In genomic region chr4:136430609-136431375, GRCm38 (mm10) we compare ENCODE assay signal across 9 mouse cellular contexts. TPM values are rescaled to one million over a fixed set of nuclear protein-coding genes. Genes with fewer than 3 reads are reported as not detected.
A peak's percentile ranks its signal among the peaks of the same experiment; 100 is the strongest.
DNase-seq lines count a peak whose midpoint lies in the region; ATAC-seq and TF ChIP-seq lines count a peak whose summit lies in the region.
"Had no signal": no experiment of that assay in that cellular context is flagged by ENCODE, and none has a peak within 500 bp of the region (broad histone marks: within the 10 kb centered on the region; RNA-seq: fewer than 3 reads in every experiment).

No protein-coding gene starts in this region.

- peaks cover 7% of the 10 kb centered on the region for H3K27me3 ChIP-seq in lung, embryonic 15.5 days
- peaks cover 8% of the 10 kb centered on the region; the same call in 1 of the 2 replicates for H3K27me3 ChIP-seq in embryonic facial prominence, embryonic 12.5 days
- H3K27me3 ChIP-seq in forebrain, postnatal 0 days (ENCODE audit: insufficient read depth, low read length) = no peaks in the 10 kb centered on the region
- no peaks in the 10 kb centered on the region; the same call in 1 of the 2 replicates for H3K27me3 ChIP-seq in hindbrain, postnatal 0 days (ENCODE audit: insufficient read depth, low read length)

- peak overlapping the region; percentile 5; the same call in 1 of the 2 replicates for H3K27ac ChIP-seq in lung, embryonic 15.5 days
- H3K27ac ChIP-seq in embryonic facial prominence, embryonic 12.5 days = 0 out of 2 replicates have a peak overlapping the region, but pooled peaks have one; percentile 19
- H3K27ac ChIP-seq in forebrain, postnatal 0 days (ENCODE audit: low read depth, low read length) = 0 out of 2 replicates have a peak overlapping the region, but pooled peaks have one; percentile 4
- H3K27ac ChIP-seq in hindbrain, postnatal 0 days = no peak overlapping the region

- H3K4me2 ChIP-seq in lung, embryonic 15.5 days = no peak overlapping the region
- H3K4me2 ChIP-seq in embryonic facial prominence, embryonic 12.5 days (replicated peaks) = no peak overlapping the region
- H3K4me2 ChIP-seq in forebrain, postnatal 0 days (ENCODE audit: low read depth) = no peak overlapping the region
- H3K4me2 ChIP-seq in hindbrain, postnatal 0 days (ENCODE audit: low read depth, low read length) = no peak overlapping the region

- no peak overlapping the region for H3K4me3 ChIP-seq in lung, embryonic 15.5 days
- no peak overlapping the region for H3K4me3 ChIP-seq in embryonic facial prominence, embryonic 12.5 days
- H3K4me3 ChIP-seq in forebrain, postnatal 0 days (ENCODE audit: low read depth, low read length) = no peak overlapping the region
- no peak overlapping the region for H3K4me3 ChIP-seq in hindbrain, postnatal 0 days (ENCODE audit: low read length)

- H3K9me3 ChIP-seq in lung, embryonic 15.5 days = no peaks in the 10 kb centered on the region
- H3K9me3 ChIP-seq in embryonic facial prominence, embryonic 12.5 days = no peaks in the 10 kb centered on the region
- no peaks in the 10 kb centered on the region for H3K9me3 ChIP-seq in forebrain, postnatal 0 days (ENCODE audit: low read length)
- H3K9me3 ChIP-seq in hindbrain, postnatal 0 days (ENCODE audit: low read length) = no peaks in the 10 kb centered on the region

- no peak for TF ChIP-seq CTCF in forebrain, postnatal 0 days (IDR thresholded peaks at IDR 0.05; ENCODE audit: low read depth)
- no peak for TF ChIP-seq CTCF in hindbrain, postnatal 0 days (IDR thresholded peaks at IDR 0.05; ENCODE audit: low read depth)

- no peak overlapping the region for H3K9ac ChIP-seq in lung, embryonic 15.5 days
- H3K9ac ChIP-seq in embryonic facial prominence, embryonic 12.5 days = no peak overlapping the region
- 0 out of 2 replicates have a peak overlapping the region, but pooled peaks have one; percentile 0 for H3K9ac ChIP-seq in forebrain, postnatal 0 days
- no peak overlapping the region for H3K9ac ChIP-seq in hindbrain, postnatal 0 days (replicated peaks; ENCODE audit: low read length)

- peak; percentile 60; the same call in 1 of the 2 replicates for ATAC-seq in lung, embryonic 15.5 days (ENCODE audit: borderline replicate concordance, extremely low read depth, low FRiP score, low TSS enrichment)
- ATAC-seq in embryonic facial prominence, embryonic 12.5 days (ENCODE audit: insufficient number of reproducible peaks, insufficient read depth, low FRiP score, low TSS enrichment) = no peak
- peak; percentile 87 for ATAC-seq in forebrain, postnatal 0 days
- ATAC-seq in hindbrain, postnatal 0 days = peak; percentile 38; the same call in 1 of the 2 replicates

- H3K36me3 ChIP-seq in lung, embryonic 15.5 days = no peaks in the 10 kb centered on the region
- H3K36me3 ChIP-seq in embryonic facial prominence, embryonic 12.5 days = no peaks in the 10 kb centered on the region
- no peaks in the 10 kb centered on the region for H3K36me3 ChIP-seq in forebrain, postnatal 0 days (ENCODE audit: insufficient read depth)
- no peaks in the 10 kb centered on the region for H3K36me3 ChIP-seq in hindbrain, postnatal 0 days (ENCODE audit: insufficient read depth, low read length)

- 0 out of 2 replicates have a peak, but pooled peaks cover 12% of the 10 kb centered on the region for H3K4me1 ChIP-seq in lung, embryonic 15.5 days
- H3K4me1 ChIP-seq in embryonic facial prominence, embryonic 12.5 days = peaks cover 11% of the 10 kb centered on the region
- H3K4me1 ChIP-seq in forebrain, postnatal 0 days (ENCODE audit: insufficient read depth) = 0 out of 2 replicates have a peak, but pooled peaks cover 3% of the 10 kb centered on the region
- 0 out of 2 replicates have a peak, but pooled peaks cover 3% of the 10 kb centered on the region for H3K4me1 ChIP-seq in hindbrain, postnatal 0 days (ENCODE audit: insufficient read depth, low read length)

- DNase-seq in lung, postnatal 36 days = no peak
- peak; percentile 40 for DNase-seq in forebrain, postnatal 0 days
- DNase-seq in hindbrain, postnatal 0 days (ENCODE audit: low spot score) = no peak
- no peak for DNase-seq in layer of hippocampus, adult 9-11 months
- no peak for DNase-seq in layer of hippocampus, postnatal 14 days (ENCODE audit: low spot score in 2 of 2)
- no peak for DNase-seq in right cerebral cortex, postnatal 36 days (ENCODE audit: low spot score in 2 of 2)

- WGBS in lung, embryonic 15.5 days = 25% methylated on average over 11 of the region's 11 CpGs
- WGBS in embryonic facial prominence, embryonic 12.5 days = 37% methylated on average over 11 of the region's 11 CpGs
- whole genome bisulfite sequencing in forebrain, postnatal 0 days = 17% methylated on average over 11 of the region's 11 CpGs
- WGBS in hindbrain, postnatal 0 days = 23% methylated on average over 11 of the region's 11 CpGs

RNA-seq across cellular contexts. Expression of gene Htr1d, which starts 7.5 kb away (rescaled TPM):
- polyA plus RNA-seq in lung, embryonic 15.5 days (2015; fragmentation: Nextera tagmentation; extraction: Ambion mirVana) = not detected in 2 replicates
- 0.36 and 0.75 TPM in 2 replicates for polyA plus RNA-seq in embryonic facial prominence, embryonic 12.5 days (2016; fragmentation: Nextera tagmentation; extraction: Ambion mirVana)
- 2.0 and 2.4 TPM in 2 replicates for total RNA-seq in forebrain, postnatal 0 days (2014; rRNA removed)
- 2.4 and 3.1 TPM in 2 replicates for polyA plus RNA-seq in forebrain, postnatal 0 days (2015; fragmentation: Nextera tagmentation; extraction: Ambion mirVana)
- 2.7 and 3.7 TPM in 2 replicates for total RNA-seq in hindbrain, postnatal 0 days (2014; rRNA removed)
- polyA plus RNA-seq in hindbrain, postnatal 0 days (2015; fragmentation: Nextera tagmentation; extraction: Ambion mirVana) = 3.6 and 4.0 TPM in 2 replicates
- total RNA-seq in layer of hippocampus, postnatal 14 days (2021) = 1 to 10 TPM; 1.1 to 1.2 TPM
- total RNA-seq: MEL had no signal

RNA-seq across cellular contexts. Expression of gene 6030445D17Rik, which starts 31.3 kb away (rescaled TPM):
- polyA plus RNA-seq in lung, embryonic 15.5 days (2015; fragmentation: Nextera tagmentation; extraction: Ambion mirVana) = 0.46 and 0.57 TPM in 2 replicates
- polyA plus RNA-seq in embryonic facial prominence, embryonic 12.5 days (2016; fragmentation: Nextera tagmentation; extraction: Ambion mirVana) = 0.09 and 0.34 TPM in 2 replicates
- 0.23 and 0.29 TPM in 2 replicates for total RNA-seq in forebrain, postnatal 0 days (2014; rRNA removed)
- 0.10 and 0.23 TPM in 2 replicates for polyA plus RNA-seq in forebrain, postnatal 0 days (2015; fragmentation: Nextera tagmentation; extraction: Ambion mirVana)
- 0.29 and 1.0 TPM in 2 replicates for total RNA-seq in hindbrain, postnatal 0 days (2014; rRNA removed)
- polyA plus RNA-seq in hindbrain, postnatal 0 days (2015; fragmentation: Nextera tagmentation; extraction: Ambion mirVana) = 0.16 and 0.37 TPM in 2 replicates
- under 1 TPM; 0.55 to 0.88 TPM for total RNA-seq in layer of hippocampus, postnatal 14 days (2021)

RNA-seq across cellular contexts. Expression of gene Luzp1, which starts 38.8 kb away (rescaled TPM):
- polyA plus RNA-seq in lung, embryonic 15.5 days (2015; fragmentation: Nextera tagmentation; extraction: Ambion mirVana) = 109 and 121 TPM in 2 replicates
- 124 and 127 TPM in 2 replicates for polyA plus RNA-seq in embryonic facial prominence, embryonic 12.5 days (2016; fragmentation: Nextera tagmentation; extraction: Ambion mirVana)
- total RNA-seq in forebrain, postnatal 0 days (2014; rRNA removed) = 11.6 and 20.8 TPM in 2 replicates
- polyA plus RNA-seq in forebrain, postnatal 0 days (2015; fragmentation: Nextera tagmentation; extraction: Ambion mirVana) = 34.8 and 50.0 TPM in 2 replicates
- 15.6 and 18.3 TPM in 2 replicates for total RNA-seq in hindbrain, postnatal 0 days (2014; rRNA removed)
- polyA plus RNA-seq in hindbrain, postnatal 0 days (2015; fragmentation: Nextera tagmentation; extraction: Ambion mirVana) = 71.4 and 76.4 TPM in 2 replicates
- 10 to 100 TPM; 66.5 to 68.6 TPM for total RNA-seq in layer of hippocampus, postnatal 14 days (2021)
